Mouse (Mus musculus) cortical plate, adult 2 months (tissue): ENCODE measurements around the gene B9d1. TPM values are rescaled to one million over a fixed set of nuclear protein-coding genes. Genes with fewer than 3 reads are reported as not detected.

Experiments used
- H3K27ac ChIP-seq: fragments of 200-500 bp; 2 replicates; pipeline ENCODE4 v1.5.1; 2012; ENCODE audit warnings: low read length, control low read depth, inconsistent platforms; ENCODE audit not compliant: insufficient read depth
- H3K4me1 ChIP-seq: fragments of 200-500 bp; 2 replicates; pipeline ENCODE4 v1.6.1; 2011; ENCODE audit warnings: low read length; ENCODE audit not compliant: control insufficient read depth, insufficient read depth
- H3K4me3 ChIP-seq: fragments of 200-500 bp; 2 replicates; pipeline ENCODE4 v1.5.1; 2011; ENCODE audit warnings: mild to moderate bottlenecking, low read length, control low read depth; ENCODE audit not compliant: insufficient read depth
- CTCF ChIP-seq: fragments of 200-500 bp; IDR thresholded peaks from 2 replicates; pipeline ENCODE4 v1.5.1; 2011; ENCODE audit warnings: mild to moderate bottlenecking, control low read depth, low read length; ENCODE audit not compliant: insufficient read depth; ENCODE audit errors: extremely low read depth
- POLR2A ChIP-seq: fragments of 200-500 bp; IDR thresholded peaks from 2 replicates; pipeline ENCODE4 v1.6.1; 2011; ENCODE audit warnings: mild to moderate bottlenecking, low read length, control low read depth; ENCODE audit not compliant: insufficient read depth; ENCODE audit errors: extremely low read depth
- polyA plus RNA-seq: library from polyadenylated mRNA; depleted of rRNA; stranded (reverse); fragments of >200 nt; gene quantifications from 2 replicates; pipeline ENCODE4 v1.2.3, GENCODE M21; 2012

B9d1 gene
- polyA plus RNA-seq, 1 experiment = 50.0 TPM

GRCm38 (mm10) chr11:61498736-61499504 lies 6.0 kb upstream of the B9d1 start:
- Histone ChIP-seq H3K4me3 (no peak overlapping the region), H3K4me1 (no peaks in the 10 kb centered on the region; the same call in 1 of the 2 replicates)
- TF ChIP-seq POLR2A = no peak
- TF ChIP-seq CTCF = no peak

GRCm38 (mm10) chr11:61503933-61504332 lies 1.0 kb upstream of the B9d1 start:
- no peak for TF ChIP-seq POLR2A
- no peak for TF ChIP-seq CTCF
- Histone ChIP-seq H3K4me3 (no peak overlapping the region; the same call in 1 of the 2 replicates), H3K27ac (no peak overlapping the region), H3K4me1 (peaks cover 5% of the 10 kb centered on the region; the same call in 1 of the 2 replicates)

More at GRCm38 (mm10) chr11:61498736-61499504, 6.0 kb upstream of the B9d1 start:
- peak overlapping the region; percentile 48; the same call in 1 of the 2 replicates for H3K27ac ChIP-seq

GRCm38 (mm10) chr11:61514953-61515352 lies 10.0 kb downstream of the B9d1 start:
- peak; percentile 40; the same call in 1 of the 2 replicates for TF ChIP-seq CTCF
- no peak for TF ChIP-seq POLR2A
- Histone ChIP-seq H3K4me3 (no peak overlapping the region), H3K4me1 (no peaks in the 10 kb centered on the region), H3K27ac (no peak overlapping the region)

GRCm38 (mm10) chr11:61517971-61518370 lies 13.0 kb downstream of the B9d1 start:
- Histone ChIP-seq H3K27ac (no peak overlapping the region), H3K4me1 (no peaks in the 10 kb centered on the region), H3K4me3 (no peak overlapping the region)
- TF ChIP-seq CTCF (no peak), POLR2A (no peak)

- no peak overlapping the region for H3K4me3 ChIP-seq
- H3K4me1 ChIP-seq = no peaks in the 10 kb centered on the region
- no peak overlapping the region for H3K27ac ChIP-seq
- no peak for TF ChIP-seq POLR2A
- TF ChIP-seq CTCF = no peak
These were observed 13.9 kb downstream of the B9d1 start for GRCm38 (mm10) chr11:61518871-61519270.

- no peak overlapping the region for H3K4me3 ChIP-seq
- TF ChIP-seq POLR2A (no peak), CTCF (no peak)
- no peaks in the 10 kb centered on the region for H3K4me1 ChIP-seq
- H3K27ac ChIP-seq = no peak overlapping the region
These were observed 14.7 kb downstream of the B9d1 start for GRCm38 (mm10) chr11:61519484-61520107.

GRCm38 (mm10) chr11:61526872-61527271 lies 21.9 kb downstream of the B9d1 start:
- Histone ChIP-seq H3K27ac (no peak overlapping the region), H3K4me1 (peaks cover 7% of the 10 kb centered on the region), H3K4me3 (no peak overlapping the region)
- no peak for TF ChIP-seq POLR2A
- TF ChIP-seq CTCF = no peak

GRCm38 (mm10) chr11:61529268-61529713 lies 24.3 kb downstream of the B9d1 start:
- Histone ChIP-seq H3K4me1 (peaks cover 13% of the 10 kb centered on the region), H3K27ac (peak overlapping the region; percentile 51), H3K4me3 (no peak overlapping the region)
- TF ChIP-seq POLR2A (no peak), CTCF (no peak)

GRCm38 (mm10) chr11:61532820-61533219 lies 27.9 kb downstream of the B9d1 start:
- H3K27ac ChIP-seq = peak overlapping the region; percentile 72
- TF ChIP-seq POLR2A = no peak
- TF ChIP-seq CTCF = no peak
- H3K4me3 ChIP-seq = no peak overlapping the region
- peaks cover 13% of the 10 kb centered on the region for H3K4me1 ChIP-seq

- TF ChIP-seq CTCF (no peak), POLR2A (no peak)
- Histone ChIP-seq H3K4me1 (peaks cover 13% of the 10 kb centered on the region), H3K27ac (peak overlapping the region; percentile 90), H3K4me3 (no peak overlapping the region)
These were observed 28.6 kb downstream of the B9d1 start for GRCm38 (mm10) chr11:61533571-61533970.
